In the genomic region with DNA sequence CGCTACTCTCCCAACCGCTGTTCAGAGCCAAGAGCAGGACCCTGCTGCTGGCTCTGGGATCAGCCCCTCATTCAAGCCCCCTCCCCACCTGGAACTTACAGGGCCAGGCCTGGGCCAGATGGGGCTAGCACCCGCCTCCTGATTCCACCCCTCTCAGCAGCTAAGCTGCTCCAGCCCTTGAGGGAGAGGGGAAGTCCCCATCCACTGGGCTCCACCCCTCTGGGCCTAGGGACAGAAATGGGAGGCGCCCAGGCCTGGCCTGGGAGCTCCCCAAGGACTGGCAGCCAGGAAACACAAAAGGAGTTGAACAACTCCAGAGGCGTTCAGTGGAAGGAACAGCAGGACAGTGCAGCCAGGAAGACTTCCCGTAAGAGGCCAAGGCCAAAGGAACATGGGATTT, we compare ENCODE assay signal across 8 mouse cellular contexts. TPM values are rescaled to one million over a fixed set of nuclear protein-coding genes. Genes with fewer than 3 reads are reported as not detected.
DNase-seq lines count a peak whose midpoint lies in the region; ATAC-seq lines count a peak whose summit lies in the region.

No protein-coding gene starts in this region.

- peak overlapping the region; percentile 85 for H3K4me2 ChIP-seq in hindbrain, embryonic 15.5 days
- H3K4me2 ChIP-seq in stomach, embryonic 16.5 days (ENCODE audit: low read depth, low read length): peak overlapping the region; percentile 96

- peak; percentile 59 for ATAC-seq in hindbrain, embryonic 15.5 days (ENCODE audit: low FRiP score, low read depth)
- ATAC-seq in stomach, embryonic 16.5 days (ENCODE audit: insufficient read depth, low FRiP score): peak; percentile 82

- peak; percentile 69 to 74 for DNase-seq in layer of hippocampus, adult 18-20 months (ENCODE audit: low spot score in 2 of 2)
- DNase-seq in layer of hippocampus, adult 9-10 months (ENCODE audit: low spot score): no peak
- DNase-seq in cerebellum, postnatal 14 days: peak; percentile 49 to 56
- DNase-seq in gastrocnemius, postnatal 14 days: peak; percentile 88
- peak; percentile 90 for DNase-seq in left cerebral cortex, postnatal 4 days
- DNase-seq in midbrain, embryonic 10.5 days (ENCODE audit: low spot score): peak; percentile 53

- peak overlapping the region; percentile 40 for H3K27ac ChIP-seq in hindbrain, embryonic 15.5 days (replicated peaks)
- H3K27ac ChIP-seq in midbrain, embryonic 10.5 days (replicated peaks): peak overlapping the region; percentile 81
- H3K27ac ChIP-seq in stomach, embryonic 16.5 days (ENCODE audit: low read length): peak overlapping the region; percentile 28; the same call in 1 of the 2 replicates

- H3K36me3 ChIP-seq in hindbrain, embryonic 15.5 days: no peaks in the 10 kb centered on the region
- no peaks in the 10 kb centered on the region for H3K36me3 ChIP-seq in midbrain, embryonic 10.5 days
- no peaks in the 10 kb centered on the region for H3K36me3 ChIP-seq in stomach, embryonic 16.5 days (ENCODE audit: control insufficient read depth, insufficient read depth, low read length)

- peaks cover 11% of the 10 kb centered on the region; the same call in 1 of the 2 replicates for H3K27me3 ChIP-seq in hindbrain, embryonic 15.5 days
- peaks cover 97% of the 10 kb centered on the region for H3K27me3 ChIP-seq in midbrain, embryonic 10.5 days (ENCODE audit: low read depth, poor library complexity, severe bottlenecking)
- H3K27me3 ChIP-seq in stomach, embryonic 16.5 days (ENCODE audit: control insufficient read depth, insufficient read depth, low read length): peaks cover 26% of the 10 kb centered on the region

- peaks cover 66% of the 10 kb centered on the region for H3K4me1 ChIP-seq in hindbrain, embryonic 15.5 days (replicated peaks)
- peaks cover 62% of the 10 kb centered on the region for H3K4me1 ChIP-seq in midbrain, embryonic 10.5 days
- peaks cover 15% of the 10 kb centered on the region for H3K4me1 ChIP-seq in stomach, embryonic 16.5 days (ENCODE audit: control insufficient read depth, insufficient read depth, low read length)

- no peaks in the 10 kb centered on the region for H3K9me3 ChIP-seq in hindbrain, embryonic 15.5 days
- no peaks in the 10 kb centered on the region for H3K9me3 ChIP-seq in midbrain, embryonic 10.5 days (replicated peaks)
- H3K9me3 ChIP-seq in stomach, embryonic 16.5 days (replicated peaks; ENCODE audit: control insufficient read depth, low read length): no peaks in the 10 kb centered on the region

- H3K9ac ChIP-seq in hindbrain, embryonic 15.5 days: peak overlapping the region; percentile 45; the same call in 1 of the 2 replicates
- peak overlapping the region; percentile 76 for H3K9ac ChIP-seq in stomach, embryonic 16.5 days (ENCODE audit: low read length)

- WGBS in hindbrain, embryonic 15.5 days: 9% methylated on average over 5 of the region's 6 CpGs
- 12% methylated on average over 5 of the region's 6 CpGs for WGBS in midbrain, embryonic 10.5 days
- WGBS in stomach, embryonic 16.5 days: 9% methylated on average over 6 of the region's 6 CpGs

- intact Hi-C loops in gastrocnemius, postnatal 14 days (cut with DNase I; ENCODE audit: low total_unique reads): no loop called here
- intact Hi-C loops in left cerebral cortex, postnatal 4 days (cut with DNase I): loop anchor here (5.0 kb wide), 1 partner anchor 36 kb away; no protein-coding TSS in a partner anchor

- H3K4me3 ChIP-seq in hindbrain, embryonic 15.5 days: peak overlapping the region; percentile 44
- H3K4me3 ChIP-seq in midbrain, embryonic 10.5 days: peak overlapping the region; percentile 60
- H3K4me3 ChIP-seq in stomach, embryonic 16.5 days (replicated peaks; ENCODE audit: low read length): peak overlapping the region; percentile 55

RNA-seq across cellular contexts. Expression of gene Foxo6, which starts 4.0 kb away (rescaled TPM):
- total RNA-seq in layer of hippocampus, adult 18-20 months (2021): 10 to 100 TPM; 40.7 to 40.9 TPM
- 10 to 100 TPM in 1 of 2 experiments, 1 to 10 TPM in 1; 6.7 to 11.6 TPM for total RNA-seq in gastrocnemius, postnatal 14 days (2021)
- 1.0 and 1.3 TPM in 2 replicates for polyA plus RNA-seq in hindbrain, embryonic 15.5 days (2015; fragmentation: Nextera tagmentation; extraction: Ambion mirVana)
- total RNA-seq in left cerebral cortex, postnatal 4 days (2021): 10 to 100 TPM; 45.7 to 46.8 TPM
- polyA plus RNA-seq in midbrain, embryonic 10.5 days (2016; fragmentation: Nextera tagmentation; extraction: Ambion mirVana): 0.07 TPM in 2 replicates
- polyA plus RNA-seq in stomach, embryonic 16.5 days (2015; fragmentation: Nextera tagmentation; extraction: Ambion mirVana): 0.11 and 0.15 TPM in 2 replicates

Comparison
In these comparisons a context has a peak if more than half of its experiments do, and no peak if none do; other contexts are left out.
1. H3K27ac ChIP-seq: peak in every context shown above with its lines; median percentile 81 in midbrain, embryonic 10.5 days; 40 in hindbrain, embryonic 15.5 days; 28 in stomach, embryonic 16.5 days.